Mouse (Mus musculus) left cerebral cortex, adult 6 months (tissue): ENCODE measurements around the gene Lilra6. TPM values are rescaled to one million over a fixed set of nuclear protein-coding genes. Genes with fewer than 3 reads are reported as not detected.

Experiments used
- long read RNA-seq, 2 experiments: library from polyadenylated mRNA; unstranded; transcript quantifications; one replicate each; pipeline ENCODE4 v2.0.0; 2019 to 2020
- polyA plus RNA-seq: library from polyadenylated mRNA; unstranded; fragments of <200 nt; fragmentation: Nextera tagmentation; gene quantifications from 2 replicates; pipeline ENCODE4 v1.2.3, GENCODE M21; 2021

Lilra6 gene
- polyA plus RNA-seq: not detected in 2 replicates
- long read RNA-seq, experiment 1: 0 reads
- long read RNA-seq, experiment 2: 0 reads

DNA sequence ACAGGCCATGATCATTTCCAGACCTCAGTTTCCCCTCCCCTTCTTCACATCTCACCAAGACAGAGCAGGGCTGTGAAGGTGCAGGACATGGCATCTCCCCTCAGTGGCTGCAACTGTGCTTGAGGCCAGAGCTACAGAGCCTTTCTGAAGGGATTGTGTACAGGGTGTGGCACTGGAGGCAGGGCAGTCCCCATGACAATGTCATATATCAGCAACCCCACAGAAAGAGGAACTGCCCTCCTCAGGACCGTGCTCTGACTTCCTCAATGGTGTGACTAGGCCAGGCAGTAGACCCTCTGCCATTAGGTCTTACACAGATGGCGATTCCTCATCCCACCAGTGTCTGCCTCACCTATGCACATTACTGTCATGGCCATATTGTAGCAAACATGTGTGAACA, at the start of gene Lilra6:
Gene Lilra6, minus strand, starts transcription at position 117 of the 400 bp plus-strand sequence.

DNA sequence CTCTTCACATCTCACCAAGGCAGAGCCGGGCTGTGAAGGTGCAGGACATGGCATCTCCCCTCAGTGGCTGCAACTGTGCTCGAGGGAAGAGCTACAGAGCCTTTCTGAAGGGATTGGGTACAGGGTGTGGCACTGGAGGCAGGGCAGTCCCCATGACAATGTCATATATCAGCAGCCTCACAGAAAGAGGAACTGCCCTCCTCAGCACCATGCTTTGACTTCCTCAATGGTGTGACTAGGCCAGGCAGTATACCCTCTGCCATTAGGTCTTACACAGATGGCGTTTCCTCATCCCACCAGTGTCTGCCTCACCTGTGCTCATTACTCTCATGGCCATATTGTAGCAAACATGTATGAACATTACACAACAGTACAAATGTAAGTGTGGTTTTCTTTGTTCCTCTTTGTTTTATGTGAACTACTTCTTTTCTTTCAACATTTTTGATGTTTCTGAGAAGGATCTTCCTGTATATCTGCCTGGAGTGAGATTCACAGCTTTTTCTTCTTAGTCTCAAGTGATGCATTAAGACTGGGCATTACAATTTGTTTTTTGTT, 17.2 kb downstream of the Lilra6 start, which contains the start of gene Gm14548:
Gene Gm14548, minus strand, starts transcription at position 85 of the 555 bp plus-strand sequence.

Other genes starting within 250 kb of the Lilra6 start
- 5.6 and 6.7 TPM in 2 replicates for gene Leng1, start 249.7 kb downstream of the Lilra6 start, polyA plus RNA-seq
- gene Tmc4, start 237.9 kb downstream of the Lilra6 start, polyA plus RNA-seq: 0.17 and 0.54 TPM in 2 replicates
- 124 and 129 TPM in 2 replicates for gene Tsen34, start 222.6 kb downstream of the Lilra6 start, polyA plus RNA-seq
- gene Mboat7, start 222.0 kb downstream of the Lilra6 start, polyA plus RNA-seq: 90.7 and 112 TPM in 2 replicates
- gene Rps9, start 211.5 kb downstream of the Lilra6 start, polyA plus RNA-seq: 1,276 and 1,338 TPM in 2 replicates
- 0.32 and 0.36 TPM in 2 replicates for gene Pirb, start 195.1 kb downstream of the Lilra6 start, polyA plus RNA-seq
- not detected in 2 replicates for gene Gm15448, start 89.8 kb downstream of the Lilra6 start, polyA plus RNA-seq
- gene Pira2, start 70.5 kb downstream of the Lilra6 start, polyA plus RNA-seq: not detected in 2 replicates
- not detected in 2 replicates for gene Gm14548, start 17.4 kb downstream of the Lilra6 start, polyA plus RNA-seq
- gene Lair1, start 147.7 kb upstream of the Lilra6 start, polyA plus RNA-seq: 7.8 and 9.5 TPM in 2 replicates
- 335 and 501 TPM in 2 replicates for gene Ttyh1, start 203.9 kb upstream of the Lilra6 start, polyA plus RNA-seq
- gene Leng8, start 221.5 kb upstream of the Lilra6 start, polyA plus RNA-seq: 5.5 and 14.0 TPM in 2 replicates
- gene Leng9, start 234.9 kb upstream of the Lilra6 start, polyA plus RNA-seq: 6.1 and 8.0 TPM in 2 replicates
- gene Cdc42ep5, start 249.4 kb upstream of the Lilra6 start, polyA plus RNA-seq: 3.3 and 3.4 TPM in 2 replicates